Mouse (Mus musculus) urinary bladder, postnatal 25 days (tissue): ENCODE results near the gene Vgll1.
A peak's percentile ranks its signal among the peaks of the same experiment; 100 is the strongest.

Experiments
- DNase-seq: peaks from one replicate; pipeline ENCODE4 v3.0.0; 2022; ENCODE audit warnings: low spot score

Gene Vgll1

GRCm38 (mm10) chrX:57087806-57088205, at the start of gene Vgll1:
Gene Vgll1, plus strand, starts transcription at chrX:57088106.
- no peak for DNase-seq

GRCm38 (mm10) chrX:57042774-57043173, 45.1 kb upstream of the Vgll1 start, which contains the start of gene Brs3:
Gene Brs3, plus strand, starts transcription at chrX:57043074.
- DNase-seq = no peak

DNA sequence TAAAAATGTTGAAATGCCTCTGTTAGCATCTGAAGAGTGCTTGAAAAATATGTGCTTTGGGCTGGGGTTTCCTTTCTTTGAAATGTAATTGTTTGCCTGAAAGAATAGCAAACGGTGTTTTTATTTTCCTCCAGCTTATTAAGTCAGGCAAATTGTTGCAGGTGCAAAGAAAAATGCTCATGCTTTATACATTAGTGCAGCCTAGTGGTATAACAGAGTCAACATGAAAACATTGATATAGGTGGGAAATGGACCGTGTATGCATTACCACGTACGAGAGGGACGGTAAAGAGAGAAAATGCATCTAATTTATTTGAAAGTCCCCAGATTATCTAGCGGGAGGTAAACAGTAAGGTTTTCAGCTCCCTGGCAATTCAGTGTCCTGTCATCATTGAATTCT, 44.0 kb upstream of the Vgll1 start:
- no peak for DNase-seq

GRCm38 (mm10) chrX:57052848-57053173, 35.1 kb upstream of the Vgll1 start:
- no peak for DNase-seq

DNA sequence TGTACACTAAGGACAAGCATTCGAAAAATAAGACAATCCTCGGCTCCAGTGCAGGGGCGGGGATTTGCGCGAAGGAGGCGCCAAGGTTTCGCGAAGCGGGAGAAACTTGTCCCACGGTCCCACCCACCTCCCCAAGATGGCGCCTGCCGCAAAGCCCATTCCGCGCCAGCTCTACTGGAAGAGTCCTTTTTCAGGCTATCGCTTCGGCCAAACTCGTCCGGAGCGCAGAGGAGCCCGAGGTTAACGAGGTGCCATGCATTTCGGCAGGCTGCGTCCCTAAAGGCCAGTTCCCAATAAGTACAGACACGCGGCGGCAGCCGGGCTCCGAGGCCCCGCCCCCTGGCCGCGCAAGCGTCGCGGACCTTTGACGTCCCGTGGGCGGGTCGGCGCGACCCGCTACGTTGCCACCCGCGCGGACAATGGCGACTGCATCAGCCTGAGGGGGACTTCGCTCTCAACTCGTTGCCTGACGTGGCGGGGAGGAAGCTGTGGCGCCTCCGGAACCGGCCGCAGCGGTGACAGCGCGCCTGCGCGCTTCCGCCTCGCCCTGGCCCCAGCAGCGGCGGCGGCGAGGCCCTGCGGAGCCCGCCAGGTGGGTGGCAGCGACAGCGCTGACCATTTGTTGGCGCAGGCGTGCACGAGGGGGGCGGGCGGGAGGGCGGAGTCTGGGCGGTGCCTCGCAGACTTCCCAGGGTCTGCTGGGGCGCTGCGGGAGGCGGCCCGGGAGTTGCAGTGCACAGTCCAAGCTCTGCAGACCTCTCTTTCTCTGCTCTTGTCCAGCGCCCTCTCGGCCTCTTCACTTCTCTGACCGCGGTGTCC, 34.5 kb upstream of the Vgll1 start, which contains the start of gene Htatsf1:
Gene Htatsf1, plus strand, starts transcription at position 410 of the 819 bp plus-strand sequence.
- peak; percentile 70 for DNase-seq

DNA sequence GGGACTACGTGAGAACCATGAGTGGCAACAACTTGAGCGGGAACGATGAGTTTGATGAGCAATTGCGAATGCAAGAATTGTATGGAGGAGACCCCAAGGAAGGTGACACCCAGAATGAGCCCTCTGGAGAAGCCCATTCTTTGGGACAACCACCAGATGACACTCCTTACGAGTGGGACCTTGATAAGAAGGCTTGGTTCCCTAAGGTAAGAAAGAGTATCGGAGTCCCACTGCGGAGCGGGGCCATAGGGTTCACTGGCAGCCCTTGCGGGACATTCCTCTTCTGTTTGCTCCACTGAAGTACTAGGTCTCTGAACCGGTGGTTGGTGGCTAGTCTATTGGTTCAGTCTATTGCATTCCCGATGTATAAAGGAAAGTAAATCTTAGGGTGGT, 33.9 kb upstream of the Vgll1 start:
- no peak for DNase-seq

DNA sequence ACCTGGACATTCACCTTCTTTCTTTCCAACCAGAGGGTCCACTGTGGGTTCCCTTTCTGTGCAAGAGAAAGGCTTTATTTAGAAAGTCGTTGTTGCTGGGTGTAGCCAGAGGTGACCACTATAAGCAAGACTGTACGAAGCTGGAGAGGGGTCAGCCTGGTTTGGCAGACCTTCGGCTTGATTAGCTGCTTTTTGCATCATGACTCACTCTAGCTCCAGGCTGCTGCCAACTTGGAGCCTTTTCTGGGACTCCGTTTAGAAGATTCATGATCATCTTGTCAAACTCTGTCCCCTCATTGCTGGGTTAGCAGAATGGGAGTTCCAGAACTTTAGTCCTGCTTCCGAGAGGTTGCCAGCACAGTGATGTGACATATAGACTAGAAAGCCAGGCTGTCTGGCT, 6.4 kb upstream of the Vgll1 start:
- no peak for DNase-seq

GRCm38 (mm10) chrX:57103415-57103814, 15.5 kb downstream of the Vgll1 start:
- DNase-seq = no peak

GRCm38 (mm10) chrX:57106956-57107355, 19.1 kb downstream of the Vgll1 start:
- no peak for DNase-seq

- DNase-seq = no peak
Measured at GRCm38 (mm10) chrX:57118143-57118542, 30.2 kb downstream of the Vgll1 start.

GRCm38 (mm10) chrX:57120768-57121167, 32.9 kb downstream of the Vgll1 start:
- DNase-seq = no peak

- no peak for DNase-seq
Measured at GRCm38 (mm10) chrX:57130633-57131032, 42.7 kb downstream of the Vgll1 start.

DNA sequence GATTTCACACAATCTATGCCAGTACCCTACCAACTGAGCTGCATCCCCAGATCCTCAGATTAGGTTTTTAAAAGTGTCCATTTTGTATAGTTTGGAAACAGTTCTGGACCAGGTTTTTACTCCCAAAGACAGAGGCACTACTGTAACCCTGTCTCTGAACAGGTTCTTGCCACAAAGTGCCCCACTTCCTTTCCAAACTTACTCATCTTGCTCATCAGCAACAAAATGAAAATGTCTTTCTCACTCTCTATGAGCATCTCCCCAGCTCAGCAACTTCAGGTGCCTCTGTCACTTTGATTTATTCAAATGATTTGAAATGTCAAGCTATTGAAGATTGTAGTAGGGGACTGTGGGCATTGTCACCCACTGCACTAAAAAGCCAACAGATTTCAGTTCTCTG, 49.7 kb downstream of the Vgll1 start:
- no peak for DNase-seq

DNA sequence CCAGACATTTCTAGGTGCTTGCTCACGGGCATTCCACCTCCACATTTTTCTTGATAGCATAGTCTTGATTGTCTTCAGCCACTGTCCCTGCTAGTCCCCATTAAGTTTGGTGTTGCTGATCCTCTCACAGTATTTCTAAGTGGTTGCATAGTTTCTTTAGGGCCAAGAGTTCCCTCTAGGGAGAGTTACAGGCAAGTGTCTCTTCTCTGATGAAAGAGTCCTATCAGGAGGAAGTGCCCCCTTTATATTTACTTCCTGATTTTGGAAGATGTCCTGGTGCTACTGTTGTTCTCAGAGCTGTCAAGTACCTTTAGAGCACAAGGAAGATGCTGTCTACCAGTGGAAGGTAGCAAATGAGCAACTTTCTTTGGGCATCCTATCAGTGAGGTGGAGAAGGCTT, 65.6 kb downstream of the Vgll1 start:
- no peak for DNase-seq
